Mouse (Mus musculus) spleen, postnatal 36 days (tissue): Measurements from ENCODE around the gene Tomm5.
"Not testable (repeated sequence)": the region's sequence is repeated elsewhere in the genome, so short reads cannot be mapped to it uniquely, and the experiment has no call there.

Experiments used
- DNase-seq, 2 experiments: peaks; one replicate each; pipeline ENCODE4 v3.0.0; 2022; ENCODE audit warnings: low spot score in 2 of 2, mixed read lengths in 1 of 2

The Tomm5 gene

GRCm38 (mm10) chr4:45066036-45066730 is 41.7 kb downstream of the Tomm5 start:
- DNase-seq: no peak

GRCm38 (mm10) chr4:45064577-45064976 is 43.3 kb downstream of the Tomm5 start:
- DNase-seq: no peak

- not testable (repeated sequence) for DNase-seq
Observed at GRCm38 (mm10) chr4:45063836-45064235, 44.1 kb downstream of the Tomm5 start.

- no peak for DNase-seq
Observed at GRCm38 (mm10) chr4:45055451-45055850, 52.5 kb downstream of the Tomm5 start.
